Mouse (Mus musculus) heart, postnatal 14 days (tissue): ENCODE data around the gene Zmat1. TPM values are rescaled to one million over a fixed set of nuclear protein-coding genes. Genes with fewer than 3 reads are reported as not detected.
"Not testable (repeated sequence)": the region's sequence is repeated elsewhere in the genome, so short reads cannot be mapped to it uniquely, and the experiment has no call there.

Experiments
- DNase-seq, 2 experiments: peaks; one replicate each; pipeline ENCODE4 v3.0.0; 2021 to 2022
- intact Hi-C: fragments of 180-260 bp; cut with DNase I; formaldehyde crosslinking; loops from one replicate; pipeline ENCODE4 v1.15.1; 2025
- long read RNA-seq, 2 experiments: library from polyadenylated mRNA; stranded (forward); transcript quantifications; one replicate each; pipeline ENCODE4 v2.0.0; 2021
- total RNA-seq, 2 experiments: library from RNA; stranded (reverse); gene quantifications; 2 replicates each; pipeline ENCODE4 v1.2.3; 2021

Gene Zmat1
- 1 to 10 TPM; 3.6 to 5.6 TPM for total RNA-seq
- long read RNA-seq, experiment 1, partial matches to known transcripts: 1 of 5 reads
- long read RNA-seq, experiment 1, other reads (novel, unspliced or antisense): 1 of 5 reads
- long read RNA-seq, experiment 2, partial matches to known transcripts: 0 of 4 reads
- long read RNA-seq, experiment 2, other reads (novel, unspliced or antisense): 1 of 4 reads

GRCm38 (mm10) chrX:135008720-135009470 is at the start of gene Zmat1:
Gene Zmat1, minus strand, starts transcription at chrX:135009209.
- intact Hi-C loops: no loop called here
- DNase-seq: peak; percentile 81 to 86

DNA sequence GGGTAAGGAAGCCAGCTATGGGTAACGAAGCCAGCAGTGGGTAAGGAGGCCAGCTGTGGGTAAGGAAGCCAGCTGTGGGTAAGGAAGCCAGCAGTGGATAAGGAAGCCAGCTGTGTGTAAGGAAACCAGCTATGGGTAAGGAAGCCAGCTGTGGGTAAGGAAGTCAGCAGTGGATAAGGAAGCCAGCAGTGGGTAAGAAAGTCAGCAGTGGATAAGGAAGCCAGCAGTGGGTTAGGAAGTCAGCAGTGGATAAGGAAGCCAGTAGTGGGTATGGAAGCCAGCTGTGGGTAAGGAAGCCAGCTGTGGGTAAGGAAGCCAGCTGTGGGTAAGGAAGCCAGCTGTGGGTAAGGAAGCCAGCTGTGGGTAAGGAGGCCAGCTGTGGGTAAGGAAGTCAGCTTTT is 44.9 kb upstream of the Zmat1 start:
- intact Hi-C loops: not testable (repeated sequence)

GRCm38 (mm10) chrX:135035962-135036375 is 27.0 kb upstream of the Zmat1 start:
- no peak for DNase-seq
- intact Hi-C loops: no loop called here

More for the DNA sequence above, 44.9 kb upstream of the Zmat1 start:
- DNase-seq: not testable (repeated sequence)

- intact Hi-C loops: no loop called here
- no peak for DNase-seq
These were observed 16.1 kb upstream of the Zmat1 start for GRCm38 (mm10) chrX:135025135-135025534.

GRCm38 (mm10) chrX:135011381-135011780 is 2.4 kb upstream of the Zmat1 start:
- intact Hi-C loops: no loop called here

GRCm38 (mm10) chrX:135009471-135009815 is 434 bp upstream of the Zmat1 start:
- intact Hi-C loops: no loop called here
- DNase-seq: no peak

More at GRCm38 (mm10) chrX:135011381-135011780, 2.4 kb upstream of the Zmat1 start:
- no peak for DNase-seq

GRCm38 (mm10) chrX:135008021-135008420 is 988 bp downstream of the Zmat1 start:
- intact Hi-C loops: no loop called here
- no peak for DNase-seq

DNA sequence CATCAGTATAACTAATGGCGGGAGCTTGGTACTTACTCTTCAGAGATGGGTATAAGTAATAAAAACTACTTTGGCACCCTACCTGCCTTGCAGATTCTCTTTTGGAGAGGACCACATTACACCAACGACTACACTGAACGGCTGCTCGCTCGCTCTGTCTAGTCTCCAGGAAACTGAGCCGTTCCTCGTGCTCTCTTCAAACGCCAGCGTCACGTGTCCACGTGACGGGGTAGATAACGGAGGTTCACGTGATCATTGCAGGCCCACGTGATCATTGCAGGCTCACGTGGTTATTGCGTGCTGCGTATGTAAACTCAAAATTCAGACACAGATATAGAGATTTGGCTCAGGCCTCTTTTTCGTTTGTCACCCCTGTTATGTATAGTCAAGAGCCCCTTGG is 44.5 kb downstream of the Zmat1 start, which contains the start of gene Nxf2:
TSS of gene Nxf2 (minus strand) at position 209 of the 400 bp plus-strand sequence.
- intact Hi-C loops: no loop called here

DNA sequence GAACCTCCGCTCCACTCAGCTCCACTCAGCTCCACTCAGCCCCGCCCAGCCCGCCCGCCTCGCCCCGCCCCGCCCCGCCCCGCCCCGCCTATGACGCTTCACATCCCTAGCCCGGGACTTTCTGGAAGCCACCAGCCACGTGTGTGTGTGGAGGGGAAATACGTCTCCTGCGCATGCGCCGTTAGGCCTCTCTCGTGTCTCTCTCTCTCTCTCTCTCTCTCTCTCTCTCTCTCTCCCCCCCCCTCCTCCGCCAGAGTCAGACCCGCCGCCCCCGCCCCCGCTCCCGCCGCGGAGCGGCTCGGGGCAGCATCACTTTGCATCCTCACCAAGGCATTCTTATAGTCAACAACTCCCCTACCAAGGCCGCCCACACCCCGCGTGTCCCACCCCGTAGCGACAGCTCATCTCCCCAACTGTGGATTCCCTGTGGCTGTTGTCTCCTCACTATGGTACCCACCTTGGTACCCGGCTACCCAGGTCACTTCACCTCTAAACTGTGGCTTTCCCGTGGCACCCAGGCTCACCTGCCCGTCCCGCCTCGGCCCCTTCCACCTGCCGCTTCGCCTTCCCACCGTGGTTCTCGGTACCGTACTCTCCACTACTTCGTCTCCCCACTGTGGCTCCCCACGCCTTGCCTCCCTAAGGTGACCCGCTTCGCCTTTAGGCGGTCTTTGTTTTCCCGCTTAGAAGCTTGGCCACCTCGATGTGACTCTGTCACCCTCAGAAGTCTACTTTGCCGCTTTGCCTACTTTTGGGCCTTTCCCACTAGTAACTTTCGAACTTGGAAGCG is 45.5 kb downstream of the Zmat1 start:
- DNase-seq: peak; percentile 49 to 50
- intact Hi-C loops: no loop called here

More for the DNA sequence above, 44.5 kb downstream of the Zmat1 start, which contains the start of gene Nxf2:
- no peak for DNase-seq

- intact Hi-C loops: loop anchor here (5.0 kb wide), 1 partner anchor 203 kb away; no protein-coding TSS in a partner anchor
- peak; percentile 17 to 53 for DNase-seq
These were observed 78.6 kb downstream of the Zmat1 start for GRCm38 (mm10) chrX:134930361-134930760.

- intact Hi-C loops: loop anchor here (5.0 kb wide), 1 partner anchor 203 kb away; no protein-coding TSS in a partner anchor
- DNase-seq: no peak
These were observed 79.1 kb downstream of the Zmat1 start for GRCm38 (mm10) chrX:134929927-134930326.

DNA sequence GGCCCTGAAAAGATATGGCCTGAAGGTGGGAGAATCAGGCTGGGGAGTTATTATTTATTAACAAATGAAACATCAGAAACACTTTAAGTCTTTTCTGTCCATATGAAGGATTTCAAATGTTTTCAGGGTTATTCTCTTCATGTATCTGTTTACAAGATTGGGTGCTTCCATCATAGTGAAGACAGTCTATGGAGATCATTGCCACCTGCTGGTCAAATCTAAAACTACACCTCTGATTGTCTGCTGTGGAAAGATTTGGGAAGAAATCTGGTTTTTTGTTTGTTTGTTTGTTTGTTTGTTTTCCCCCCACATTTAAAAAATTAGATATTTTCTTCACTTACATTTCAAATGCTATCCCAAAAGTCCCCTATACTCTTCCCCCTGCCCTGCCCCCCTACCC is 84.0 kb downstream of the Zmat1 start:
- intact Hi-C loops: no loop called here
- peak; percentile 4 to 59 for DNase-seq

DNA sequence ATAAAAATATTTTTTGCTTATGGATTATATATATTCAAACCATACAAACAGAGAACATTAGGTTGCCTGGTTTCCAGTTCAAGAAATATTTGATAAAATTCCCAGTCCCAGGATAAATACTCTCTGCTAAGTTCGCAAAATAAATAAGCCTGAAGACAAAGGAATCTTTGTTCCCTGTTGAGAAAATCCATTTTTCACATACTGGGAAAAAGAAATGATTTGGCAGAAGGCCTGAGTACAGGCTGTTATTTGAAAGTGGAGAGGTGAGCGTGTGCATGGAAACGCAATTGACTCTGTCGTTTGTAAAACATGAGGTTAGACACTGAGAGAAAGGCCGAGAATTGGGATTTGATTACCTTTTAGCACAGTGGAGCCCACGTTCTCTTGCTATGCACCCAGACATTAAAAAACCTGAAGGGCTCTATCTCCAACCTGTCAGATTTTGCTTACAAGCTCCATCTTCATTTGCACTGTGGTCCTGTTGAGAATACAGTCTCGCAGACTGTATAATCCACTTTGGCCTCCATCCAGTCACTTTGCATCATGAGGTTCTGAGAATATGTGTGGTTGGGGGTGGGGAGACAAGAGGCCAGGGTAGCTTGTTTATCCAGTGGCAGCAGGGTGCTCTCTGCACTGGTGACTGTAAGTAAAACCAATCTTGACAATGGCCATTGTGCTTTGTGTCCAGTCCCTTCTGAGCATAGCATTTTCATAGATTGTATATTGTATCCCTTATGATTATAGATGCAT is 85.2 kb downstream of the Zmat1 start:
- intact Hi-C loops: no loop called here
- no peak for DNase-seq

Other genes with a start within 250 kb of the Zmat1 start
- gene Armcx2, start 200.0 kb downstream of the Zmat1 start, total RNA-seq: 10 to 100 TPM; 15.6 to 15.8 TPM
- not detected for gene Nxf2, start 44.5 kb downstream of the Zmat1 start, total RNA-seq
- gene Gm15023, start 168.4 kb upstream of the Zmat1 start, total RNA-seq: not detected
- not detected for gene Tceal6, start 201.5 kb upstream of the Zmat1 start, total RNA-seq